Mouse (Mus musculus): ENCODE measurements around the gene Lman2l. TPM values are rescaled to one million over a fixed set of nuclear protein-coding genes. Genes with fewer than 3 reads are reported as not detected.

Lman2l gene
- total RNA-seq (2014; fragmentation: Nextera tagmentation) (21.0 and 25.0 TPM in 2 replicates), total RNA-seq (2017) (5.9 and 6.3 TPM in 2 replicates)

DNA sequence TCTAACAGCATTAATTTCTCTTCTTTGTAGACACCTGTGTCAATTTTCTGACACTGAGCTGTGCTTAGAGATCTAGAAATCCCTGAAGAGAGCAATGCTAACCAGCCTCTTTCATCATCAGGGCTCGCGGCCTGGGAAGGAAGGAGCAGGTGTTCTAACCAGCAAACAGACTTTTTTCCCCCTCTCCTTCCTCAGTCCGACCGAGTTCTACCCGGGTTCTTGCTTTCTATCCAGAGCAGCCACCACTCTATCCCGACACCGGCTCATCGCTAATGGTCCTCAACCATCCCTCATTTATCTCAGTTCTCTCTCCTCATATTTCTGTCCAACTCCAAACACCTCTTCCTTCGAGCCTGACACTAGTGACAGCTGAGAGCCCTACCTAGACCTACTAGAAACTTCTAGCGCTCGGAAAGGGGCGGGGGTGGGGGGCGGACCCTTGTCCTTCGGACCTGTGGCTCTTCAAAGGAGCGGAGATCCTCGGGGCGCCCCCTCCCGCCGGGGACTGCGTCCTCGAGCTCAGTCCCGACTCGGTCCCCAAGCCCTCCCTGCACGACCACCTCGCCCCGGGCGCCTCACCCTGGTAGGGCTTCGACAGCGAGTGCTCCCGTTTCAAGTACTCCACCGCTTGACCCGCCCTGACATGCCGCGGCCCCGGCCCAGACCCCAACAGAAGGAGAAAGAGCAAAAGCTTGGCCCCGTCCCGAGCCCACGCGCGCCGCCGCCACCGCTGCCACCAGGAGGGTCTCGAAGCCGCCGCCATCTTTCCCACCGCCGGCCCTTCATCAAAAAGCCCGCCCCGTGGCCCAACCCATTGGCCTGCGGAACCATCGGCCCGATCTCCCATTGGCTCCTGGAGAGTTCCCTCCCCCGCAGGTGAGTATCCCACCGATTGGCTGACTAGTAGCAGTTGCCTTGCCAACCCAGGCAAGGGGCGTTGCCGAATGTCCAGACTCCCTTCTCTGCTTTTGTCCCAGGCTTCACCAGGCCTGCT lies at the start of gene Lman2l:
Gene Lman2l, minus strand, starts transcription at position 801 of the 994 bp plus-strand sequence.
- ATAC-seq (replicated peaks; ENCODE audit: poor library complexity, severe bottlenecking): peak; percentile 95

DNA sequence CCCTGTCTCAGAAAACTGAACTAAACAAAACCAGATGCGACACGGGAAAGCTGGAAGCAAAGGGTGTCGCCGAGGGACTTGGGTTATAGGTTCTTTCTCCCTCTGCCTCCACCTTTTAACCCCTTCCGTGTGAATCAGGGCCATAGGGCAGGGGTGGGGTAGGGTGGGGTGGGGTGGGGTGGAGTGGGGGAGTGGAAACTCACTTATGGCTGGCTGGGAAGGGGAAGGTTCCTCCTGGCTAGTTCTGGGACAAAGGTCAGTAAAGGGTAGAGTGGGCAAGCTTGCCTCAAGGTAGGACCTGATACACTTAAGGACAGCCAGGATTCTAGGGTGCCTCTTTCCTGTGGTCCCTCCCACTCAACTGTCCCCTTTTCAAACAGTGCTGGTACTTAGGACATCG lies 48.2 kb upstream of the Lman2l start:
- no peak for ATAC-seq (replicated peaks; ENCODE audit: poor library complexity, severe bottlenecking)

DNA sequence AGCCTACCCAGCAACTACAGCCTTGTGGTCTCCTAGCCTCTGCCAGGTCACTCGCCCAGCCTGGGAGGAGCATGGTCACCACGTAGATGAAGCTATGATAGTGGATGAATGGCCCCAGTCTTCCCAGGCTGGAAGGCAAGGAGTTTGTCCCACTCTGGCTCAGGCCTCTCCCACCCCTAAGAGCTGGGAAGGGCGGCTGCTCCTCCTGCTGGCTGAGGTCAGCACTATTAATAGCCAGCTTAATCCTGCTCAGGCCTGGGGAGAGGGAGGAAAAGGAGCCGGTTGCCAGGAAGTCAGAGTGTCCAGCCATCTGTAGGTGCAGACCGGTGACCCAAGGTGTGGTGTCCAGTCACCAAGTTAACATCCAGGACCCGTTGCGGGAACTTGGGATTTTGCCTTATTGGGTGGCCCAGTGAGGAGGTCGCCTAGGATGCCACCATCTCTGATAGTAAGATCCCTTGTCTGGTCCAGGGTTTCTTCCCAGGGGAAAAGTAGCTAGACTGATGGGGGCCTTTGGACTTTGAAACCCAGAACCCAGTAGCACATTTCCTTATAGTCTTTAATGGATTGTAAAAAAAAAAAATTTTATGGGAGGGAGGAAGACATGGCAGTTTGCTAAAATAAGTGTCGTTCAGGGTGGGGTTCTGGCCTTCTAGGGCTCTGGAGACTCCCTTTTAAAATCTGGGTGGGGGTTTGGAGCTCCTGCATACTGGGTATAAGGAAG lies 47.5 kb upstream of the Lman2l start:
- ATAC-seq (replicated peaks; ENCODE audit: poor library complexity, severe bottlenecking): 0 out of 2 replicates have a peak, but pooled peaks have one; percentile 17

DNA sequence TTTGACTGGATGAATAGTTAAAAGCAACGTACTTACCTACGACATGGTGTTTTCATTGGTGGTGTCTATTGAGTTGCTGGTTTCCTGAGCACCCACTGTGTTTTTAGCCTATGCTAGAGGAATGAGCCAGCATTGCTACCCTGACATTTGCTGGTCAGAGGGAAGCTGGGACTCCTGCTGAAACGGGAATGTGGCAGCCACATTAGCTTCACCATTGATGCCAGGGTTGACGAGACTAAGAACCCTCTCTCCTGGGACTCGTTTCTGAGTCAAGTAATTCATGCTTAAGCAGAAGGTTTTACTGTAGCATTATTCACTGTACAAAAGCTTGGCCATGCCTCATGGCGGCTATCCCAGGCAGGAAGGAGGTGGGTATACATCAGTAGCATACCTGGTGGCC lies 44.6 kb upstream of the Lman2l start:
- no peak for ATAC-seq (replicated peaks; ENCODE audit: poor library complexity, severe bottlenecking)

DNA sequence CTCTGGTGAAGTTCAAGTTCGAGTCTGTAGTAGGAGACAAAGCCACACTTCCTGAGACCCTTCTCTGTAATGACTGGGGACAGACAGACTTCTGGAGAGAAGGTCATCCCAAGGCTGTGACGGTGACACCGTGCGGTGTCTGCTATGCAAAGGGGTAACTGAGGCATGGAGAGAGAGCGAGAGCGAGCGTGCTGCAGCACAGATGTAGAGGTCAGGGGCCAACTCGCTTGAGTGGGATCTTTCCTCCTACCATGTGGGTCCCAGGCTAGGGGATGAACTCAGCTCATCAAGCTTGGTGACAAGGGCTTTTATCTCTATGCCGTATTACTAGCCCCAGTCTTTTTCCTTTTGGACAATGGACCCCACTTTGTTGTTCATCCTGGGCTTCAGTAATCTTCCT lies 42.0 kb upstream of the Lman2l start:
- ATAC-seq (replicated peaks; ENCODE audit: poor library complexity, severe bottlenecking): no peak

DNA sequence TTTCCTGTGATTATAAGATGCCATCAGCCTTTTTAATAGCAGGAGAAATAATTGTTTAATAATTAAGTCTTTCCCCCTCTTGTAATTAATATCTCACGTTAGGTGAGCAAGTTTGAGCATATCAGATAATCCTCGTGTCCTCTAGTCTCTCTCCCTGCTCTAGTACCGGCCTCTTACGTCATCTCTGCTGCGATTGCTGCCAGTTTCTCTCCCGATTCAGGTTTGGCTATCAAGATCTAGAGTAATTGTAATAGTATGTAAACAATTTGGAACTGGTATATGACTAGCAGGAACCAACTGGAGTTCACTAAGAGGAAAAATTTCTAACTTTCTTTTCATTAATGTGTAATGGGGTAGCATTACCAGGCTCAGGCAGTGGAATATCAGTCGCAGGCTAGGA lies 40.0 kb upstream of the Lman2l start:
- no peak for ATAC-seq (replicated peaks; ENCODE audit: poor library complexity, severe bottlenecking)

DNA sequence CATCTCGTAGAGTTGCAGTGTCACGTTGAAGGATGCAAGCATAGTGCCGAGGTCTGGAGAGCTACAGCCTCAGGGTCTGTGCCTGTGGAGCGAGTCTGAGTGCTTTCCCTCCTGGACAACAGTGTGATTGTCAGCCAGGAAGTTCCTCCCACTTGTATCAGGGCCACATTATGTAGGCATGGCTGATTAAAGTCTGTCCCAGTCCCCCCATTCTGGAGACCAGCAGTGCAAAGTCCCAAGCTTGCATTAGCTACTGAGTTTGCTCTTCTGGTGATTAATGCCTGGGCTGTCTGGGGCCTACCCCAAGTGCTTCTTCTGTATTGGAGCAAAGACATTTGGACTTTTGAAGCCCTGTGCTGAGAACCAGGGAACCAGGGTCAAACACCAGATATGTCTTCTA lies 38.8 kb upstream of the Lman2l start:
- ATAC-seq (replicated peaks; ENCODE audit: poor library complexity, severe bottlenecking): no peak

DNA sequence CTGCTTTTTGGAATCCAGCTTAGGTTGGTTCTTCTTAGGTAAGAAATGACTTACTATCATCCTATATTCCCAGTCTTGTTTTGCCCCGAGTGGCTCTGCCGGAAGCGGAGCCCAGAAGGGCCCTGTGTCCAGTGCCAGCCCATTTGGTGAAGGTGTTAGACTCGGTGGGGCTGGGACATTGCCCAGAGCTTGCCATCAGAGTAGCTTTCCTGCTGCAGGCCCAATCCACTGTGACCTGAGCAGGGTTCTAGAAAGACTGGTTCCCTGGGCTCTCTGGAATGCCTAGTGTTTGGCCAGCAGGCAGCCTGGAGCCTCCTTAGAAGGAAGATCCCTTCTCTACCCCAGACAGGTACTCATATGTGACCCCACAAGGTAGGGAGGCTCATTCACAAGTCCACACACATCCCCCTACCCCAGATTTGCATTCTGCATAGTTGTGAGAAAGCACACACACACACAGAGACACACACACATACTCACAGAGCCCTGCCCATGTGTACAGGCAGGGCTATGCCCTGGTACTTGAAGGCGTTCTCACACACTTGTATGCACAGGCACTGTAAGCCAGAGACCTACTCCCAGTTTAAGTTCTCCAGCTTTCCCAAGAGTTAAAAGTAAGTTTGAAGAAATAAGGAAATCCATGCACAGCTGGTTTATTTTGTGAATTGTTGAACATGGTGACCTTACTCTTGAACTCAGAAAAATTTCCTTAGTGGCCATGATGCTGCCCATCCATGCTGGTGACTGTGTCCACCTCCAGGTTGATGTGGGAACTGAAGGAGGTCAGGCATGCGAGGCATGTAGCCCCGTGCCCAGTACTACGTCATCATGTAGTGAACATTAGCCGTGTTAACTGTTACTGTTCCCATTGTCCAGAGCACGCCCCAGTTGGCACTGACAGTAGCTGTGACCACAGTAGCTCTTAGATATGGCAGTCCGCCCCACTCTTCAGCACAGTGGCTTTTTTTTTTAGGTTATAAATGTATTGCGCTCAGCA lies 35.1 kb upstream of the Lman2l start:
- no peak for ATAC-seq (replicated peaks; ENCODE audit: poor library complexity, severe bottlenecking)

DNA sequence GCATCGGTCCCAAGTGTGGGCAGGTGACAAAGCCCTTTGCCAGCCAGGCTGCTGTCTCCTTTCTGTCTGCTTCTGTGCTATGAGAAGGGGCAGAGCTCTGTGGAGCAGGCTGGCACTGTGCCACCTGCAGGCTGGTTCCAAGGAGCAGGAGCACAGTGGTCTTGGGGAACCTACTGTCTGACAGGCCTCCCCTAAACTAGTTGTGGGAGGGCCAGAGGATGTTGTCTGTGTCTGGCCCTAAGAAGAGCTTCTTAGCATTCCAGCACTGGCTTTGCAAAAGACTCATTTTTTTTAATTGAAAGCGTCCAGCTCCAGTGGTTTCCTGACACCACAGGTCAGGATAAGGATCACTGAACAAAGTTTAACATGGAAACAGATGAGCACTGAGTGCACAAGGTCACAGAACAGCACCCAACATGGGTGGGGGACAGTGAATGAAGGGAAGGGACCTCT lies 33.3 kb upstream of the Lman2l start:
- no peak for ATAC-seq (replicated peaks; ENCODE audit: poor library complexity, severe bottlenecking)

DNA sequence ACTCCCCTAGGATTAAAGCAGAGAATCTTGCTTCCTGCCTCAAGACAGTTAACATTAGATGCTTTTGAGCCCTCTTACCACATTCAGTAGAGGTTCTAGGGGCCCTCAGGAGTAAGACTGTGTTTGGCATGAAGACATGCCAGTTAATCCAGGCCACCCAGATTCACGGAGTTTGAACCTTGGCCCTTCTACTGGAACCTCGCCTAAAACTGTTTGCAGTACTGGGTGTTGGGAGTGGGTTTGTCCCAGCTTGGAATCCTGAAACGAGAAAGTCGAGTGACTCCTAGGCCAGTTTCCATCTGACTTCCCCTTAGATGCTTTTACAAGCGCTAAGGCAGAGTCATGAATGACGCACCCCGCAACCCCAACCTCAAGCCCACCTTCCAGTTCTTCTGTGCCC lies 31.4 kb upstream of the Lman2l start:
- ATAC-seq (replicated peaks; ENCODE audit: poor library complexity, severe bottlenecking): no peak

DNA sequence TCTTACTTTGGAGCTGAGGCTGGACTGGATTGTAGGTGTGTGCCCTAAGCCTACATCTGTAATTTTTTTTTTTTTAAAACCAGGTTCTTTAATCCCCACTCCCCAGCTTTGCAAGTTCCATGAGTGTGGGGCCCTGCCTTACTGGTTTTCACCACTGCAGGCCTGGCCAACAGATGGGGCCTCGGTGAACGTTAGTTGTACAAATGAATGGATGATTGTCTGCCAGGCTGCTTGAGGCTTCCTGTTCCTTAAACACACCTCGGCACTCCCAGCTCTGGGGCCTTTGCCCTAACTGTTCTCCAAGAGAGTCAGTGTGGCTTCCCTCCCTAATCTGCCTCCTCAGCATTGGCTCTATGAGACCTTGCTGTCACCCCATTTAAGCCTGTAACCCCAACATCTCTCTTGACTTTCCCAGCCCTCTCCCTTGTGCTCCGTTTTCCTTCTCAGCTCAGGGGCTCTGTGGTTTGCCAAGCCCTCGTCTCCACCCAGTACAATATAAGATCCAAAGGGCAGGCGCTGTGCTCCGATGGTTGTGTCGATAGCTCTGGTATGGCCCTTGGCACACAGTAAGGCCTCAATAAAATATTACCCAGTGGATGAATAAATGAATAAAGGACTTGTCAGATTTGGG lies 30.5 kb upstream of the Lman2l start:
- ATAC-seq (replicated peaks; ENCODE audit: poor library complexity, severe bottlenecking): no peak

DNA sequence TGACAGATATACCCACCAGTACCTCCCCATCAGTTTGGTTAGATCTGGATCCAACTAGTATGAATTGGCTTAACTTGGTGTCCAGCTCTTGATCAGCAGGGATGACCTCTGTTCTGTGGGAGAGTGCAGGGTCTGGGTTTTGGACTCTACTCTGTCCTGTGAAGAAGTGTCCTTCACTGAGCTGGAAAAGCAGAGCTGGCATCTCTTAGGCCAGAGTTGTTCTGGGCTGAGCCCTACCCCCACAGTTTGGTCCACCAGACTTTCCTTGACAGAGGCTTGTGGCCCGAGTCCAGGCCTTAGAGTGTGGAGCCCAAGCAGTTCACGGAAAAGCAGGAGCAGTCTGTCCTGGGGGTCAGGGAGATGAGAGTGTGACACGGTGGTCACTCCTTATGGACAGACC lies 29.6 kb upstream of the Lman2l start:
- ATAC-seq (replicated peaks; ENCODE audit: poor library complexity, severe bottlenecking): no peak

DNA sequence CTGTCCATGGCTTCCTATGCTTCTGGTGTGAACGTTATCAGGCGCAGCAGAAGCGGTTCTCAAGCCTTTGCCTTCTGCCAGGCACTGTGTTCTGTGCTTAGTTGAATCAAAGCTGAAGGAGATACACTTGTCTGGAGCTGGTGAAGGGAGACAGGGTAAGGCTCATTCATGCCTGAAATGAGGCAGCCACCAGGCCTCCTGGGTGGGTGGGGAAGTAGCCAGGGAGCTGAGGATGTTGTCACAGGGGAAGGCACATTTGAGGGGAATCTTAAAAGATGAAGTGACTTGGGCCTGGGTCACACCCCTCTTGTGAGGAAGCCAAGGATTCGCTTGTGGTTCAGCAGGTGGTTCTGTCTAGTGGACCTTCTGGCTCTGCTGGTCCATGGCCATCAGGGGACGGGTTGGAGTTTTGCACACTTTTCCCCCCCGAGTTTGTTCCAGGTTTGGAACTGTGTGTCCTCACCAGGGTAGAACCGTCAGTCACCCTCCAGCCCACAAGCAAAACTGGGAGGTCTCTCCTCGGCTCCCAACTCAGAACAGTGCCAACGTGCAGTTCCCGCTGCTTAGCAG lies 28.2 kb upstream of the Lman2l start:
- ATAC-seq (replicated peaks; ENCODE audit: poor library complexity, severe bottlenecking): peak; percentile 20

DNA sequence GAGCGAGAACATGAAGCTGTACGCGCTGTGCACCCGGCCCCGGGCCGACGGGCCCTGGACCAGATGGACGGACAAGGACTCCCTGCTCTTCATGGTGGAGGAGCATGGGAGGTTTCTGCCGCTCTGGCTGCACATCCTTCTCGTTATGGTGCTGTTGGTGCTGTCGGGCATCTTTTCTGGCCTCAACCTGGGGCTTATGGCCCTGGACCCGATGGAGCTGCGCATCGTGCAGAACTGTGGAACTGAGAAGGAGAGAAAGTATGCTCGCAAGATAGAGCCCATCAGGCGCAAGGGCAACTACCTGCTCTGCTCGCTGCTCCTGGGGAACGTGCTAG lies 27.0 kb upstream of the Lman2l start:
- 0 out of 2 replicates have a peak, but pooled peaks have one; percentile 2 for ATAC-seq (replicated peaks; ENCODE audit: poor library complexity, severe bottlenecking)

DNA sequence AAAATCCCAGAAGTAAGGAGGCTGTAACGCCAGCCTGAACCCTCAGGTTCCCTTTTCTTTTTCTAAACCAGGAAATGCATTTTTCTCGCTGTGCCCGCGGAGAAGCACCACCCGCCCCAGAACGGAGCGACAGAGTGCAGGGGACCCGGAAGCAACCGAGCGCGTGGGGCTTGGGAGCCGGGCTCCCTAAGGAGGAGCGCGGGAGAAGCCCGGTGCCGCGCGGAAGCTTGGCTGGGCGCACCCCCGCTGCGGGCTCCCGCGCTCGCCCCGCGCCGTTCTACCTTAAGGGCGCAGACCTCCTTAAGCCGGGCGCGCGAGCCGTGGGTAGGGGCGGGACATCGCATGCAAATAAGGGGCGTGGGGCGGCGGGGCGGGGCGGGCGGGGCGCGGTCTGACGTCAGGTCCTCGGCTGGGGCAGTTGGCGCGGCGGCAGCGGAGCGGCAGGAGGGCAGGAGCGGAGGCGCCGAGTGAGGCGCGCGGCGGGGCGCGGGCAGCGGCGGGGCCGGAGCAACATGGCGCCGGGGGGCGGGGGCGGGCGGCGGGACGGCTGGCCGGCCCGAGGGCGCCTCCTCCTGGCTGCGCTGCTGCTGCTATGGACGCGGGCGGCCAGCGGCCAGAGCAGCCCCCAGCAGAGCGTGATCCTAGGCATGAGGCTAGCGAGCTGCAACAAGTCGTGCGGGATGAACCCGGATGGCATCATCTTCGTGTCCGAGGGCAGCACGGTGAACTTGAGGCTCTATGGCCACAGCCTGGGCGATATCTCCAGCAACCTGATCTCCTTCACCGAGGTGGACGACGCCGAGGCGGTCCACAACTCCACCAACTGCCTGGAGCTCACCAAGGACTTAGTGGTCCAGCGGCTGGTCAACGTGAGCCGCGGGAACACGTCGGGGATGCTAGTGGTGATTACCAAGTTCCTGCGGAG lies 26.4 kb upstream of the Lman2l start, which contains the start of gene Cnnm4:
Gene Cnnm4, plus strand, starts transcription at position 440 of the 925 bp plus-strand sequence.
- ATAC-seq (replicated peaks; ENCODE audit: poor library complexity, severe bottlenecking): peak; percentile 67

DNA sequence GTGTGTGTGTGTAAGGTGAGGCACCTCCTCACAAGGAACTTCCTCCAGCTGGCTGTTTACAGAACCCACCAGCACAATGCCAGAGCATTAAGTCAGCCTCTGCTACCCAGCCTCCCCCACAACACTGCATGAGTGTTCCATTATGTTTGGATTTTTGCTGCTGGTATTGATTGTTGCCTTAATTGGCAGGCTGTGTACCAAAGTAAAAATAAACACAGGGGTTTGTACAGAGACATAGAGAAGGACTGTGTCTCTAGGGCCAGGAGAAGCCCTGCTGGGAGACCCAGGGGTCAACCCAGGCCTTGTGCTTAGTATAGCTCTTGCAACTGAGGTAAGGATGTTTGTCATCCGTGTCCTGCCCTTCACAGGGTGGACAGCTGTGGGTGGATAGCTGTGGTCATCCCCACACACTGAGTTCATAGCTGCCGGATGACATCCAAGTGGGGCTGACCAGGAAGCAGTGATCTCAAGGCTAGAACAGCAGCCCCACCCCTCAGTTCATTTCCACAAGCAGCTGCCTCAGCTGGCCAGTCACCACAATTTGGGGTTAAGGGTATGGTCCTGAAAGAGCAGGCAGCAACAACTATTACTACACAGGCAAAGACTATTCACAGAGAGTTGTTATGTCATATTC lies 24.9 kb upstream of the Lman2l start:
- ATAC-seq (replicated peaks; ENCODE audit: poor library complexity, severe bottlenecking): peak; percentile 31

DNA sequence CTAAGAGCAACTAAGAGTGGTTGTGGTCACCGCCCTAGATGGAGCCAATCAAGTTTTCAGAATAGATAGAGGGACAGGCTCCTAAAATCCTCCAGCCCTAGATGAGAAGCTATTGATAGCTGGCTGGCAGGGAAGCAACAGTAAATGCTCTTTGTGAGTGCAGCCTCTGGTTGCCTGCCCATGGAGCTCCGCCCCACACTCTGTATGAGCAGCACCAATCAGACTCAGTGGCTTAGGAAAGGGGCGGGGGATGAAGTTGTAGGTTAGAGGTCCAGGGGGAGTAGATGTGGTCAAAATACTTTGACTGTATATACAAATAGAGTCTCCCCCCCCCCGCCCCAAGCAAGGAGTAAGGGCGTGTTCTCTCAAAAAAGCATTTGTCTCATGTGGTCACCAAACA lies 22.4 kb upstream of the Lman2l start:
- ATAC-seq (replicated peaks; ENCODE audit: poor library complexity, severe bottlenecking): no peak
